Mouse (Mus musculus) MEL (cell line): ENCODE results near the gene Dlgap1. TPM values are rescaled to one million over a fixed set of nuclear protein-coding genes. Genes with fewer than 3 reads are reported as not detected.

Experiments
- DNase-seq: peaks from one replicate; pipeline ENCODE4 v3.0.0; 2011; ENCODE audit warnings: low read depth, low spot score
- H3K27ac ChIP-seq: 2 replicates; pipeline ENCODE4 v1.5.1; 2012; ENCODE audit warnings: low read depth, mild to moderate bottlenecking, control low read depth, low read length, moderate library complexity; ENCODE audit not compliant: control insufficient read depth
- H3K27me3 ChIP-seq, 2 experiments: fragments of 150-350 bp in 1 of 2; sonication (generic) in 1 of 2; 2 replicates each; pipeline ENCODE4 v1.6.1; 2012; ENCODE audit warnings: low read length in 2 of 2, mild to moderate bottlenecking in 2 of 2, improper control_type of control experiment in 1 of 2, moderate library complexity in 1 of 2; ENCODE audit not compliant: insufficient read depth in 2 of 2, control insufficient read depth in 1 of 2
- H3K36me3 ChIP-seq, 2 experiments: 2 replicates each; pipeline ENCODE4 v1.6.1; 2012 to 2014; ENCODE audit warnings: low read length in 2 of 2, improper control_type of control experiment in 1 of 2, inconsistent platforms in 1 of 2, mild to moderate bottlenecking in 1 of 2; ENCODE audit not compliant: insufficient read depth in 2 of 2, control insufficient read depth in 1 of 2
- H3K4me1 ChIP-seq, 2 experiments: fragments of 150-350 bp in 1 of 2; sonication (generic) in 1 of 2; 2 replicates each; pipeline ENCODE4 v1.6.1; 2012; ENCODE audit warnings: low read length in 2 of 2, improper control_type of control experiment in 1 of 2, mild to moderate bottlenecking in 1 of 2; ENCODE audit not compliant: insufficient read depth in 2 of 2, control insufficient read depth in 1 of 2
- H3K4me3 ChIP-seq, 2 experiments: fragments of 150-350 bp in 1 of 2; sonication (generic) in 1 of 2; 2 replicates each; pipeline ENCODE4 v1.5.1; 2012; ENCODE audit warnings: low read depth in 2 of 2, low read length in 2 of 2, mild to moderate bottlenecking in 2 of 2, moderate library complexity in 2 of 2, control low read depth in 1 of 2, improper control_type of control experiment in 1 of 2; ENCODE audit not compliant: control insufficient read depth in 1 of 2, insufficient read depth in 1 of 2
- H3K79me2 ChIP-seq: 2 replicates; pipeline ENCODE4 v1.6.1; 2012; ENCODE audit warnings: mild to moderate bottlenecking, low read length, moderate library complexity; ENCODE audit not compliant: control insufficient read depth, poor library complexity, insufficient read depth
- H3K9ac ChIP-seq: 2 replicates; pipeline ENCODE4 v1.6.1; 2012; ENCODE audit warnings: low read depth, mild to moderate bottlenecking, control low read depth, low read length, moderate library complexity; ENCODE audit not compliant: control insufficient read depth, poor library complexity, severe bottlenecking
- H3K9me3 ChIP-seq: fragments of 150-350 bp; sonication (generic); replicated peaks from 2 replicates; pipeline ENCODE4 v1.6.1; 2012; ENCODE audit warnings: mild to moderate bottlenecking, low read length, improper control_type of control experiment, moderate library complexity; ENCODE audit not compliant: insufficient read depth
- BHLHE40 ChIP-seq: IDR thresholded peaks from 2 replicates; pipeline ENCODE4 v1.6.1; 2012; ENCODE audit warnings: low read depth, mild to moderate bottlenecking, inconsistent platforms, low read length, improper control_type of control experiment, borderline replicate concordance
- CHD1 ChIP-seq: IDR thresholded peaks from 2 replicates; pipeline ENCODE4 v1.6.1; 2012; ENCODE audit warnings: low read depth, mild to moderate bottlenecking, inconsistent platforms, low read length, improper control_type of control experiment
- CTCF ChIP-seq, 3 experiments: IDR thresholded peaks in 2 of 3; conservative IDR thresholded peaks in 1 of 3; 2 replicates each; pipeline ENCODE4 v1.5.1; 2011 to 2012; ENCODE audit warnings: low read length in 3 of 3, low read depth in 2 of 3, mild to moderate bottlenecking in 2 of 3, improper control_type of control experiment in 1 of 3, inconsistent platforms in 1 of 3, mixed read lengths in 1 of 3, moderate library complexity in 1 of 3; ENCODE audit not compliant: control insufficient read depth in 1 of 3, insufficient read depth in 1 of 3, poor library complexity in 1 of 3, severe bottlenecking in 1 of 3
- EP300 ChIP-seq, 2 experiments: IDR thresholded peaks; 2 replicates each; pipeline ENCODE4 v1.6.1; 2011; ENCODE audit warnings: improper control_type of control experiment in 2 of 2, low read length in 2 of 2, low read depth in 1 of 2, mild to moderate bottlenecking in 1 of 2
- ETS1 ChIP-seq: IDR thresholded peaks from 2 replicates; pipeline ENCODE4 v1.6.1; 2012; ENCODE audit warnings: low read depth, mild to moderate bottlenecking, inconsistent platforms, low read length, improper control_type of control experiment, moderate library complexity
- GABPA ChIP-seq: IDR thresholded peaks from 2 replicates; pipeline ENCODE4 v1.6.1; 2012; ENCODE audit warnings: low read depth, mild to moderate bottlenecking, inconsistent platforms, low read length, improper control_type of control experiment, moderate library complexity
- KAT2A ChIP-seq: conservative IDR thresholded peaks from 2 replicates; pipeline ENCODE4 v1.6.1; 2012; ENCODE audit warnings: low read depth, low read length, improper control_type of control experiment, inconsistent platforms
- MAFK ChIP-seq: IDR thresholded peaks from 2 replicates; pipeline ENCODE4 v1.6.1; 2011; ENCODE audit warnings: low read depth, mild to moderate bottlenecking, low read length, improper control_type of control experiment, borderline replicate concordance
- MAX ChIP-seq: IDR thresholded peaks from 2 replicates; pipeline ENCODE4 v1.6.1; 2011; ENCODE audit warnings: low read length, improper control_type of control experiment
- MAZ ChIP-seq: IDR thresholded peaks from 2 replicates; pipeline ENCODE4 v1.6.1; 2012; ENCODE audit warnings: low read depth, mild to moderate bottlenecking, inconsistent platforms, low read length, improper control_type of control experiment
- MYC ChIP-seq: IDR thresholded peaks from 2 replicates; pipeline ENCODE4 v1.6.1; 2011; ENCODE audit warnings: low read depth, mild to moderate bottlenecking, low read length, improper control_type of control experiment, moderate library complexity
- POLR2A ChIP-seq, 2 experiments: IDR thresholded peaks; 2 replicates each; pipeline ENCODE4 v1.6.1; 2011 to 2012; ENCODE audit warnings: low read length in 2 of 2, mild to moderate bottlenecking in 2 of 2, control low read depth in 1 of 2, improper control_type of control experiment in 1 of 2, low read depth in 1 of 2, moderate library complexity in 1 of 2; ENCODE audit not compliant: control insufficient read depth in 1 of 2, insufficient read depth in 1 of 2, poor library complexity in 1 of 2
- RAD21 ChIP-seq: IDR thresholded peaks from 2 replicates; pipeline ENCODE4 v1.6.1; 2011; ENCODE audit warnings: mild to moderate bottlenecking, low read depth, low read length, improper control_type of control experiment
- TAL1 ChIP-seq: IDR thresholded peaks from 2 replicates; pipeline ENCODE4 v1.6.1; 2012; ENCODE audit warnings: mild to moderate bottlenecking, inconsistent platforms, low read length, moderate library complexity, mixed read lengths
- TBP ChIP-seq: IDR thresholded peaks from 2 replicates; pipeline ENCODE4 v1.8.0; 2011; ENCODE audit warnings: low read depth, low read length, improper control_type of control experiment
- UBTF ChIP-seq: IDR thresholded peaks from 2 replicates; pipeline ENCODE4 v1.6.1; 2012; ENCODE audit warnings: low read depth, mild to moderate bottlenecking, inconsistent platforms, low read length, improper control_type of control experiment, moderate library complexity, borderline replicate concordance; ENCODE audit not compliant: insufficient read depth
- USF1 ChIP-seq: IDR thresholded peaks from 2 replicates; pipeline ENCODE4 v1.6.1; 2014; ENCODE audit warnings: low read depth, mild to moderate bottlenecking, inconsistent platforms, low read length, improper control_type of control experiment, moderate library complexity
- USF2 ChIP-seq, 2 experiments: IDR thresholded peaks; 2 replicates each; pipeline ENCODE4 v1.6.1; 2011 to 2012; ENCODE audit warnings: improper control_type of control experiment in 2 of 2, low read length in 2 of 2, borderline replicate concordance in 1 of 2, inconsistent platforms in 1 of 2, low read depth in 1 of 2, mild to moderate bottlenecking in 1 of 2; ENCODE audit not compliant: insufficient read depth in 1 of 2
- polyA plus RNA-seq, 2 experiments: library from polyadenylated mRNA; stranded (reverse) in 1 of 2; unstranded in 1 of 2; fragments of >175 nt in 1 of 2; fragments of >200 nt in 1 of 2; gene quantifications; 2 replicates each; pipeline versions ENCODE4 v1.2.1 to v1.2.4; 2012; ENCODE audit warnings: low replicate concordance in 2 of 2, low read depth in 1 of 2; ENCODE audit not compliant: insufficient read length in 2 of 2, insufficient read depth in 1 of 2, missing spikeins in 1 of 2
- total RNA-seq: library from RNA; depleted of rRNA; stranded (reverse); fragments of 300-350 nt; gene quantifications from 2 replicates; pipeline ENCODE4 v1.2.3, GENCODE M21; 2012

Gene Dlgap1
- total and polyA plus RNA-seq, 3 experiments: 0.06 TPM; not detected in 2

DNA sequence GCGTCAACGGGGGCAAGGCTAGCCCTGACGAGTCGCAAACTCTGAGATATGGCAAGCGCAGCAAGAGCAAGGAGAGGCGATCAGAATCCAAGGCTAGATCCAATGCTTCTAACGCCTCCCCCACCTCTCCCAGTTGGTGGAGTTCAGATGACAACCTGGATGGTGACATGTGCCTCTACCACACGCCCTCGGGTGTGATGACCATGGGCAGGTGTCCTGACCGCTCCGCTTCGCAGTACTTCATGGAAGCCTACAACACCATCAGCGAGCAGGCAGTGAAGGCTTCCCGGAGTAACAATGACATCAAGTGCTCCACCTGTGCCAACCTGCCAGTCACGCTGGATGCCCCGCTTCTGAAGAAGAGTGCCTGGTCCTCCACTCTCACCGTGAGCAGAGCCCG lies 547.6 kb downstream of the Dlgap1 start:
- TF ChIP-seq USF1 (no peak), KAT2A (no peak), BHLHE40 (no peak), TAL1 (no peak)
- TF ChIP-seq, all 39 proteins: peak for 0
- Histone ChIP-seq H3K9me3 (no peaks in the 10 kb centered on the region), H3K27ac (no peak overlapping the region), H3K4me1 (no peaks in the 10 kb centered on the region), H3K9ac (no peak overlapping the region), H3K79me2 (no peaks in the 10 kb centered on the region), H3K27me3 (no peaks in the 10 kb centered on the region), H3K36me3 (no peaks in the 10 kb centered on the region), H3K4me3 (no peak overlapping the region)
- no peak for DNase-seq

DNA sequence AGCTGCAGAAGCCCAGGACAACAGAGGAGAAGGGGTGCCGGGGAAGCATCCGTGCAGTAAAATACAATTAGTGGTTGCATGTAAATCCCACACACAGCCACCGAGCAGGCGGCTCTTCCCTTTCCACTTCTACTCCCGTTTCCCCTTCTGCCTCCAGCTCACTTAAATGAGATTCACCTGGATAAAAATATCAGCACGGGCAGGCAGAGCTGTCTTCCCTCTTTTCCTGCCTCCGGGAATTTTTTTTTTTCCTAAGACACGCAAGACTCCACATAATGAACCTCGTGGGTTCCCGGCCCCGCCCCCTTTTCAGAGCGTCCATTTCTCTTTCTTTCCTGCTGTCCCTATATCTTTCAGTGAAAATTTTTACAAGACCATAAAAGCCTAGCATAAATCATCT lies 548.5 kb downstream of the Dlgap1 start:
- H3K27me3 ChIP-seq: no peaks in the 10 kb centered on the region
- no peaks in the 10 kb centered on the region for H3K36me3 ChIP-seq
- no peaks in the 10 kb centered on the region for H3K79me2 ChIP-seq
- H3K27ac ChIP-seq: no peak overlapping the region
- no peaks in the 10 kb centered on the region for H3K9me3 ChIP-seq
- DNase-seq: no peak
- TF ChIP-seq MAX (no peak), CHD1 (no peak), GABPA (no peak), MYC (no peak), UBTF (no peak), CTCF (IDR thresholded peaks at IDR 0.05 in 2 of 3, conservative IDR thresholded peaks at IDR 0.05 in 1 of 3; ENCODE audit: control insufficient read depth in 1 of 3, insufficient read depth in 1 of 3, low read depth in 2 of 3, low read length in 3 of 3, poor library complexity in 1 of 3, severe bottlenecking in 1 of 3) (no peak), TBP (no peak), USF2 (IDR thresholded peaks at IDR 0.05; ENCODE audit: borderline replicate concordance in 1 of 2, insufficient read depth in 1 of 2, low read depth in 1 of 2, low read length in 2 of 2) (no peak), MAZ (no peak), ETS1 (no peak), POLR2A (IDR thresholded peaks at IDR 0.05; ENCODE audit: control insufficient read depth in 1 of 2, insufficient read depth in 1 of 2, low read depth in 1 of 2, low read length in 2 of 2, poor library complexity in 1 of 2) (no peak), RAD21 (no peak), MAFK (no peak), EP300 (IDR thresholded peaks at IDR 0.05; ENCODE audit: low read depth in 1 of 2, low read length in 2 of 2) (no peak)
- TF ChIP-seq, all 39 proteins: peak for 0
- Histone ChIP-seq H3K9ac (no peak overlapping the region), H3K4me3 (no peak overlapping the region), H3K4me1 (no peaks in the 10 kb centered on the region)
